In genomic region chr3:121891338-121891737, GRCm38 (mm10) we compare ENCODE assay signal across 13 mouse cellular contexts.
DNase-seq lines count a peak whose midpoint lies in the region; ATAC-seq and TF ChIP-seq lines count a peak whose summit lies in the region.
"Had no signal": no experiment of that assay in that cellular context is flagged by ENCODE, and none has a peak within 500 bp of the region (broad histone marks: within the 10 kb centered on the region; RNA-seq: fewer than 3 reads in every experiment).

No protein-coding gene starts in this region.

- DNase-seq in kidney, adult 18-20 months, result peak; percentile 31
- no peak for DNase-seq in kidney, postnatal 4 days
- DNase-seq in heart, postnatal 0 days (ENCODE audit: low spot score), result peak; percentile 71
- no peak for DNase-seq in lung, adult 2 months
- no peak for DNase-seq in spleen, postnatal 36 days (ENCODE audit: low spot score in 2 of 2)
- no peak for DNase-seq in thymus, postnatal 10 days (ENCODE audit: low spot score in 2 of 2)
- DNase-seq in cerebellum, postnatal 10 days, result no peak
- DNase-seq: adrenal gland, postnatal 25 days; cerebellum, adult 11-12 months; left cerebral cortex, postnatal 4 days had no signal

- H3K4me1 ChIP-seq in heart, postnatal 0 days (ENCODE audit: control insufficient read depth, insufficient read depth), result peaks cover 21% of the 10 kb centered on the region
- peaks cover 8% of the 10 kb centered on the region for H3K4me1 ChIP-seq in lung, adult 2 months (ENCODE audit: control insufficient read depth, insufficient read depth, low read length)

- H3K4me3 ChIP-seq in heart, postnatal 0 days (ENCODE audit: low read depth, low read length), result peak overlapping the region; percentile 12
- H3K4me3 ChIP-seq in lung, adult 2 months (replicated peaks; ENCODE audit: extremely low read depth, low read depth, low read length), result peak overlapping the region; percentile 35
- H3K4me3 ChIP-seq: erythroblast, embryonic 14.5 days had no signal

- peak overlapping the region; percentile 81 for H3K27ac ChIP-seq in heart, postnatal 0 days (ENCODE audit: low read depth)

- H3K9me3 ChIP-seq in heart, postnatal 0 days (replicated peaks; ENCODE audit: control insufficient read depth, low read length), result no peaks in the 10 kb centered on the region

- 13% methylated on average over 9 of the region's 9 CpGs for WGBS in heart, postnatal 0 days
- 28% methylated on average over 9 of the region's 9 CpGs for WGBS in lung, adult 2 months

- no peak for TF ChIP-seq POLR2A in lung, adult 2 months (IDR thresholded peaks at IDR 0.05; ENCODE audit: borderline replicate concordance, extremely low read depth, low read depth, low read length)

- peak; percentile 47; the same call in 1 of the 2 replicates for ATAC-seq in common myeloid progenitor, adult 5-6 weeks (replicated peaks; ENCODE audit: low read depth, poor library complexity, severe bottlenecking)
- ATAC-seq in heart, postnatal 0 days (ENCODE audit: insufficient read depth, low read depth), result peak; percentile 81
- ATAC-seq: CD4-positive, CD25-positive, alpha-beta regulatory T cell, adult 4 months had no signal

- peak overlapping the region; percentile 0; the same call in 1 of the 2 replicates for H3K9ac ChIP-seq in heart, postnatal 0 days (replicated peaks; ENCODE audit: low read depth, low read length)

- H3K36me3 ChIP-seq in heart, postnatal 0 days (replicated peaks; ENCODE audit: control insufficient read depth, insufficient read depth, low read length), result no peaks in the 10 kb centered on the region

- peak; percentile 48; the same call in 1 of the 2 replicates for TF ChIP-seq EP300 in heart, postnatal 0 days (IDR thresholded peaks at IDR 0.05; ENCODE audit: low read depth)

- no peak for TF ChIP-seq CTCF in heart, postnatal 0 days (IDR thresholded peaks at IDR 0.05; ENCODE audit: low read depth)
- TF ChIP-seq CTCF in lung, adult 2 months (IDR thresholded peaks at IDR 0.05; ENCODE audit: insufficient read depth, low read length), result no peak

- no peaks in the 10 kb centered on the region for H3K27me3 ChIP-seq in heart, postnatal 0 days (ENCODE audit: control insufficient read depth, insufficient read depth, low read length)

- H3K4me2 ChIP-seq in heart, postnatal 0 days (ENCODE audit: low read depth, low read length), result peak overlapping the region; percentile 51

Comparison
In these comparisons a context has a peak if more than half of its experiments do, and no peak if none do; other contexts are left out.
1. DNase-seq: peak in kidney, adult 18-20 months (single experiment) and heart, postnatal 0 days (single experiment); none in kidney, postnatal 4 days (0 of 2), lung, adult 2 months (single experiment), spleen, postnatal 36 days (0 of 2), thymus, postnatal 10 days (0 of 2) and cerebellum, postnatal 10 days (0 of 2).